Mouse (Mus musculus) CH12.LX (cell line): Measurements from ENCODE around the gene Arl6ip6. TPM values are rescaled to one million over a fixed set of nuclear protein-coding genes. Genes with fewer than 3 reads are reported as not detected.
A peak's percentile ranks its signal among the peaks of the same experiment; 100 is the strongest.

Experiments used
- DNase-seq: peaks from one replicate; pipeline ENCODE4 v3.0.0-alpha.2; 2013; ENCODE audit errors: extremely low read depth
- H3K27ac ChIP-seq: 2 replicates; pipeline ENCODE4 v1.5.1; 2012; ENCODE audit warnings: low read depth, mild to moderate bottlenecking, control low read depth, moderate library complexity; ENCODE audit not compliant: insufficient read depth
- H3K27me3 ChIP-seq: replicated peaks from 2 replicates; pipeline ENCODE3; 2012; ENCODE audit warnings: inconsistent platforms
- H3K36me3 ChIP-seq, 2 experiments: replicated peaks in 1 of 2; 2 replicates each; pipeline versions ENCODE3 to v1.6.1; 2012; ENCODE audit warnings: inconsistent platforms in 1 of 2, low read length in 1 of 2, mild to moderate bottlenecking in 1 of 2, mixed read lengths in 1 of 2, moderate library complexity in 1 of 2; ENCODE audit not compliant: control insufficient read depth in 1 of 2, insufficient read depth in 1 of 2
- H3K4me1 ChIP-seq, 2 experiments: 2 replicates each; pipeline ENCODE4 v1.6.1; 2012; ENCODE audit warnings: inconsistent platforms in 1 of 2, moderate library complexity in 1 of 2; ENCODE audit not compliant: insufficient read depth in 2 of 2, control insufficient read depth in 1 of 2
- H3K4me2 ChIP-seq: 2 replicates; pipeline ENCODE4 v1.6.1; 2012; ENCODE audit warnings: low read depth, mild to moderate bottlenecking, control low read depth; ENCODE audit not compliant: poor library complexity, insufficient read depth, severe bottlenecking
- H3K4me3 ChIP-seq, 3 experiments: fragments of 150-350 bp in 1 of 3; sonication (generic) in 1 of 3; replicated peaks in 1 of 3; 2 replicates each; pipeline versions ENCODE3 to v1.5.1; 2011 to 2012; ENCODE audit warnings: low read depth in 2 of 3, low read length in 2 of 3, mild to moderate bottlenecking in 2 of 3, moderate library complexity in 2 of 3, control low read depth in 1 of 3, improper control_type of control experiment in 1 of 3, inconsistent platforms in 1 of 3, mixed read lengths in 1 of 3; ENCODE audit not compliant: poor library complexity in 1 of 3
- H3K79me2 ChIP-seq: replicated peaks from 2 replicates; pipeline ENCODE4 v1.6.1; 2012; ENCODE audit warnings: mild to moderate bottlenecking, moderate library complexity; ENCODE audit not compliant: control insufficient read depth, poor library complexity, insufficient read depth, severe bottlenecking; ENCODE audit errors: extremely low read depth
- H3K9ac ChIP-seq: 2 replicates; pipeline ENCODE4 v1.6.1; 2012; ENCODE audit warnings: low read depth, mild to moderate bottlenecking, control low read depth, moderate library complexity; ENCODE audit not compliant: insufficient read depth
- H3K9me3 ChIP-seq: replicated peaks from 2 replicates; pipeline ENCODE3; 2012; ENCODE audit warnings: low read length, inconsistent platforms, mixed read lengths
- BHLHE40 ChIP-seq: IDR thresholded peaks from 2 replicates; pipeline ENCODE4 v1.6.1; 2011; ENCODE audit warnings: mild to moderate bottlenecking, low read depth, low read length, improper control_type of control experiment
- CHD1 ChIP-seq: IDR thresholded peaks from 2 replicates; pipeline ENCODE4 v1.6.1; 2012; ENCODE audit warnings: low read depth, low read length, improper control_type of control experiment, inconsistent platforms
- CHD2 ChIP-seq: IDR thresholded peaks from 2 replicates; pipeline ENCODE4 v1.6.1; 2011; ENCODE audit warnings: low read length, improper control_type of control experiment
- CTCF ChIP-seq, 2 experiments: IDR thresholded peaks in 1 of 2; conservative IDR thresholded peaks in 1 of 2; 2 replicates each; pipeline ENCODE4 v1.5.1; 2011 to 2012; ENCODE audit warnings: low read depth in 2 of 2, low read length in 2 of 2, improper control_type of control experiment in 1 of 2, inconsistent platforms in 1 of 2, mild to moderate bottlenecking in 1 of 2, moderate library complexity in 1 of 2
- E2F4 ChIP-seq: IDR thresholded peaks from 2 replicates; pipeline ENCODE4 v1.6.1; 2011; ENCODE audit warnings: low read depth, low read length, improper control_type of control experiment; ENCODE audit not compliant: insufficient replicate concordance
- ELF1 ChIP-seq: IDR thresholded peaks from 2 replicates; pipeline ENCODE4 v1.6.1; 2014; ENCODE audit warnings: low read depth, mild to moderate bottlenecking, inconsistent platforms, low read length, improper control_type of control experiment
- EP300 ChIP-seq: IDR thresholded peaks from 2 replicates; pipeline ENCODE4 v1.6.1; 2011; ENCODE audit warnings: low read length, improper control_type of control experiment
- ETS1 ChIP-seq: conservative IDR thresholded peaks from 2 replicates; pipeline ENCODE4 v1.6.1; 2012; ENCODE audit warnings: low read depth, mild to moderate bottlenecking, inconsistent platforms, low read length, improper control_type of control experiment, moderate library complexity
- GABPA ChIP-seq: IDR thresholded peaks from 2 replicates; pipeline ENCODE4 v1.6.1; 2012; ENCODE audit warnings: low read depth, low read length, improper control_type of control experiment, inconsistent platforms; ENCODE audit not compliant: insufficient replicate concordance
- HCFC1 ChIP-seq: IDR thresholded peaks from 2 replicates; pipeline ENCODE4 v1.6.1; 2012; ENCODE audit warnings: low read depth, mild to moderate bottlenecking, inconsistent platforms, low read length, improper control_type of control experiment
- IRF4 ChIP-seq: IDR thresholded peaks from 2 replicates; pipeline ENCODE4 v1.6.1; 2014; ENCODE audit warnings: low read depth, mild to moderate bottlenecking, inconsistent platforms, low read length, improper control_type of control experiment
- JUN ChIP-seq: IDR thresholded peaks from 2 replicates; pipeline ENCODE4 v1.6.1; 2011; ENCODE audit warnings: low read depth, mild to moderate bottlenecking, low read length, improper control_type of control experiment, moderate library complexity; ENCODE audit not compliant: insufficient read depth
- JUND ChIP-seq: conservative IDR thresholded peaks from 2 replicates; pipeline ENCODE4 v1.6.1; 2011; ENCODE audit warnings: low read depth, low read length, improper control_type of control experiment
- KAT2A ChIP-seq: IDR thresholded peaks from 2 replicates; pipeline ENCODE4 v1.6.1; 2012; ENCODE audit warnings: low read length, improper control_type of control experiment, inconsistent platforms; ENCODE audit not compliant: insufficient replicate concordance
- MAFK ChIP-seq: IDR thresholded peaks from 2 replicates; pipeline ENCODE4 v1.6.1; 2011; ENCODE audit warnings: low read length, improper control_type of control experiment; ENCODE audit not compliant: insufficient replicate concordance
- MAX ChIP-seq: IDR thresholded peaks from 2 replicates; pipeline ENCODE4 v1.6.1; 2011; ENCODE audit warnings: low read length, improper control_type of control experiment
- MAZ ChIP-seq: IDR thresholded peaks from 2 replicates; pipeline ENCODE4 v1.6.1; 2012; ENCODE audit warnings: low read depth, mild to moderate bottlenecking, inconsistent platforms, low read length, improper control_type of control experiment, moderate library complexity
- MEF2A ChIP-seq: IDR thresholded peaks from 2 replicates; pipeline ENCODE4 v1.6.1; 2014; ENCODE audit warnings: low read depth, mild to moderate bottlenecking, inconsistent platforms, low read length, improper control_type of control experiment, borderline replicate concordance
- MXI1 ChIP-seq: IDR thresholded peaks from 2 replicates; pipeline ENCODE4 v1.6.1; 2011; ENCODE audit warnings: mild to moderate bottlenecking, low read depth, low read length, improper control_type of control experiment
- MYC ChIP-seq: IDR thresholded peaks from 2 replicates; pipeline ENCODE4 v1.6.1; 2011; ENCODE audit warnings: low read depth, mild to moderate bottlenecking, improper control_type of control experiment, low read length
- NELFE ChIP-seq: IDR thresholded peaks from 2 replicates; pipeline ENCODE4 v1.6.1; 2011; ENCODE audit warnings: low read depth, low read length, improper control_type of control experiment
- NRF1 ChIP-seq: IDR thresholded peaks from 2 replicates; pipeline ENCODE4 v1.6.1; 2014; ENCODE audit warnings: low read depth, mild to moderate bottlenecking, inconsistent platforms, low read length, improper control_type of control experiment, moderate library complexity
- PAX5 ChIP-seq: IDR thresholded peaks from 2 replicates; pipeline ENCODE4 v1.6.1; 2012; ENCODE audit warnings: low read length, inconsistent platforms, mixed read lengths
- POLR2A ChIP-seq: IDR thresholded peaks from 2 replicates; pipeline ENCODE4 v1.6.1; 2011; ENCODE audit warnings: low read depth, mild to moderate bottlenecking, improper control_type of control experiment, low read length
- POLR2AphosphoS2 ChIP-seq: IDR thresholded peaks from 2 replicates; pipeline ENCODE4 v1.6.1; 2011; ENCODE audit warnings: low read depth, low read length, improper control_type of control experiment
- RAD21 ChIP-seq: IDR thresholded peaks from 2 replicates; pipeline ENCODE4 v1.6.1; 2011; ENCODE audit warnings: low read depth, mild to moderate bottlenecking, low read length, improper control_type of control experiment, moderate library complexity
- RCOR1 ChIP-seq: conservative IDR thresholded peaks from 2 replicates; pipeline ENCODE4 v1.6.1; 2012; ENCODE audit warnings: low read depth, mild to moderate bottlenecking, inconsistent platforms, low read length, improper control_type of control experiment
- SIN3A ChIP-seq: IDR thresholded peaks from 2 replicates; pipeline ENCODE4 v1.6.1; 2012; ENCODE audit warnings: low read length, improper control_type of control experiment, inconsistent platforms
- SMC3 ChIP-seq: IDR thresholded peaks from 2 replicates; pipeline ENCODE4 v1.6.1; 2011; ENCODE audit warnings: low read depth, low read length, improper control_type of control experiment
- TBP ChIP-seq: conservative IDR thresholded peaks from 2 replicates; pipeline ENCODE4 v1.6.1; 2011; ENCODE audit warnings: low read depth, low read length, improper control_type of control experiment
- TCF12 ChIP-seq: IDR thresholded peaks from 2 replicates; pipeline ENCODE4 v1.6.1; 2014; ENCODE audit warnings: low read depth, mild to moderate bottlenecking, inconsistent platforms, low read length, improper control_type of control experiment
- UBTF ChIP-seq: IDR thresholded peaks from 2 replicates; pipeline ENCODE4 v1.6.1; 2012; ENCODE audit warnings: low read depth, mild to moderate bottlenecking, inconsistent platforms, low read length, improper control_type of control experiment, moderate library complexity
- USF1 ChIP-seq: IDR thresholded peaks from 2 replicates; pipeline ENCODE4 v1.6.1; 2014; ENCODE audit warnings: low read depth, mild to moderate bottlenecking, inconsistent platforms, low read length, improper control_type of control experiment
- USF2 ChIP-seq: conservative IDR thresholded peaks from 2 replicates; pipeline ENCODE4 v1.6.1; 2011; ENCODE audit warnings: low read depth, low read length, improper control_type of control experiment
- ZC3H11A ChIP-seq: IDR thresholded peaks from 2 replicates; pipeline ENCODE4 v1.6.1; 2012; ENCODE audit warnings: low read depth, mild to moderate bottlenecking, inconsistent platforms, low read length, improper control_type of control experiment
- ZKSCAN1 ChIP-seq: IDR thresholded peaks from 2 replicates; pipeline ENCODE4 v1.6.1; 2012; ENCODE audit warnings: low read depth, inconsistent platforms, low read length, improper control_type of control experiment, borderline replicate concordance
- ZMIZ1 ChIP-seq: IDR thresholded peaks from 2 replicates; pipeline ENCODE4 v1.6.1; 2012; ENCODE audit warnings: low read depth, mild to moderate bottlenecking, inconsistent platforms, low read length, improper control_type of control experiment
- ZNF384 ChIP-seq: IDR thresholded peaks from 2 replicates; pipeline ENCODE4 v1.6.1; 2012; ENCODE audit warnings: low read depth, low read length, improper control_type of control experiment, inconsistent platforms
- dilution Hi-C: fragments of 300-500 bp; cut with MboI; formaldehyde crosslinking; loops from 2 replicates; pipeline ENCODE4 v1.14.3; 2020; ENCODE audit warnings: low sequenced_read_pairs; ENCODE audit not compliant: extremely low pct_unique_long_range_greater_than_20kb, extremely low pct_ligation_motif_present
- in situ Hi-C: fragments of 300-500 bp; cut with MboI; formaldehyde crosslinking; loops from 3 replicates; pipeline ENCODE4 v1.14.3; 2019; ENCODE audit warnings: low sequenced_read_pairs, low pct_ligation_motif_present, low pct_unique_long_range_greater_than_20kb, mixed read lengths
- polyA plus RNA-seq: library from polyadenylated mRNA; unstranded; fragments of >175 nt; gene quantifications from 2 replicates; pipeline ENCODE4 v1.2.1, GENCODE M21; 2012; ENCODE audit warnings: low read depth; ENCODE audit not compliant: insufficient read length
- total RNA-seq, 2 experiments: library from RNA; depleted of rRNA; stranded (reverse); fragments of 300-350 nt in 1 of 2; fragments of >200 nt in 1 of 2; gene quantifications; 2 replicates each; pipeline ENCODE4 v1.2.3; 2012 to 2014

Arl6ip6 gene
- total and polyA plus RNA-seq, 3 experiments = 29.1 to 54.4 (median 47.8) TPM

DNA sequence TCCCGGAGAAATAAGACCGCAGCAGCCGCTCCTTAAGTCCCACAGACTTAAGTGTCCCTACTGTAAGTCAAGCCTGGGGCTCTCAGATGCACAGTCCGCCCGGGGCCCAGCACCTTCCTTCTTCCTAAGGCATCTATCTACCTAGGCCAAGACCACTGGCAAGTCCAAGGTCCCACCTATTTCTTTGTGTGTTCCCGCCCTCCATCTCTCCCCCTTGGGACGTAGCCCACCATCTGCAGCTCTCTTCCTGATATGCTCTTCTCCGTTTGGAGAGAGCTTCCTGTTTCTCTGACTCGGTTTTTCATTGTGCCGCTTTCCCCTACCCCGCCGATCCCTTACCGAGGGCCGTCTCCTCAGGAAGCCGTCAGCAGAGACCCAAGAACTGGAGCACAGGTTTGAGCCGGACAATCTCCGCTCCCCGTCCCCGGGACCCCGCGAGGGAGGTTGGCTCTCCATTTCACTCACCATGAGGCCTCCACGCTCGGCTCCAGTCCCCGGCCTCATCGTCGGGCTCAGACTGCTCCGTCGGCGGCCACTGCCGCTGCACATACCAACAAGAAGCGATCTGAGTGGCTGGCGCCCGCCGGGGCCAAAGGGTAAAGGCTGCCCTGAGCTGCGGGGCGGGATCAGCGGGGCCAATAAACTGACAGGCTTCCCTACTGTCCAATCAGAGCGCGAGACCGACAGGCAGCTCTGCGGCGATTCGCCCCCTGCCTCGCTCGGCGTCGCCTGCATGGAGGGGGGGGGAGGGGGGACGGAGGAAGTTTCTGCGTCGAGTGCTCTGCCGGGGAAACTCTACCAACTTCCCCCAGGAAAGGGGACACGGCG lies 628 bp upstream of the Arl6ip6 start, which contains the start of gene Prpf40a:
Gene Prpf40a (minus strand): TSS at position 601 of the 828 bp plus-strand sequence.
- H3K9me3 ChIP-seq = no peaks in the 10 kb centered on the region
- H3K4me3 ChIP-seq = peak within 1 kb of the TSS; percentile 80 to 91 (median 90)
- H3K27me3 ChIP-seq = no peaks in the 10 kb centered on the region
- peaks cover 9 to 36% of the 10 kb centered on the region in 2 experiments for H3K36me3 ChIP-seq
- H3K27ac ChIP-seq = peak within 1 kb of the TSS; percentile 82
- TF ChIP-seq USF1 = no peak
- TF ChIP-seq RCOR1 = no peak
- TF ChIP-seq CTCF (conservative IDR thresholded peaks at IDR 0.05 in 1 of 2, IDR thresholded peaks at IDR 0.05 in 1 of 2; ENCODE audit: low read depth in 2 of 2, low read length in 2 of 2) = no peak
- TF ChIP-seq POLR2AphosphoS2 = peak; percentile 82; the same call in 1 of the 2 replicates
- TF ChIP-seq PAX5 = no peak
- no peak for TF ChIP-seq RAD21
- TF ChIP-seq KAT2A = peak; percentile 88; the same call in 1 of the 2 replicates
- TF ChIP-seq ETS1 = no peak
- peak; percentile 43; the same call in 1 of the 2 replicates for TF ChIP-seq NRF1
- TF ChIP-seq CHD1 = no peak; the same call in 1 of the 2 replicates
- TF ChIP-seq E2F4 = no peak
- peak; percentile 56 for TF ChIP-seq MAX
- TF ChIP-seq NELFE = peak; percentile 97
- TF ChIP-seq JUND = no peak
- TF ChIP-seq SMC3 = no peak
- TF ChIP-seq IRF4 = peak; percentile 39; the same call in 1 of the 2 replicates
- peak; percentile 97 for TF ChIP-seq CHD2
- no peak; the same call in 1 of the 2 replicates for TF ChIP-seq MXI1
- no peak for TF ChIP-seq ZKSCAN1
- TF ChIP-seq ELF1 = peak; percentile 73
- peak; percentile 89 for TF ChIP-seq ZMIZ1
- TF ChIP-seq HCFC1 = peak; percentile 86
- peak; percentile 91 for TF ChIP-seq TCF12
- peak; percentile 72 for TF ChIP-seq TBP
- TF ChIP-seq MAZ = no peak; the same call in 1 of the 2 replicates
- no peak for TF ChIP-seq EP300
- peak; percentile 45 for TF ChIP-seq MEF2A
- no peak for TF ChIP-seq JUN
- no peak; the same call in 1 of the 2 replicates for TF ChIP-seq GABPA
- TF ChIP-seq MYC = peak; percentile 83
- no peak for TF ChIP-seq BHLHE40
- TF ChIP-seq POLR2A = peak; percentile 93
- peak; percentile 80 for TF ChIP-seq SIN3A
- no peak for TF ChIP-seq MAFK
- no peak for TF ChIP-seq ZC3H11A
- 0 out of 2 replicates have a peak, but pooled peaks have one; percentile 10 for TF ChIP-seq UBTF
- TF ChIP-seq ZNF384 = no peak
- TF ChIP-seq USF2 = no peak
- peak within 1 kb of the TSS; percentile 99 for H3K9ac ChIP-seq
- dilution Hi-C loops (no loop called here), in situ Hi-C loops (no loop called here)
- H3K4me1 ChIP-seq = peaks cover 0 to 32% of the 10 kb centered on the region in 2 experiments; a peak in 2 of 4 replicates
- 0 out of 2 replicates have a peak within 1 kb of the TSS, but pooled peaks have one; percentile 92 for H3K4me2 ChIP-seq
- peaks cover 48% of the 10 kb centered on the region for H3K79me2 ChIP-seq
- DNase-seq = peak; percentile 99
